Mouse (Mus musculus) kidney, adult 2 months (tissue): ENCODE measurements at regions not wholly inside any gene's neighbourhood (a gene's known extent, or its start where the extent isn't known, plus 50 kb on each side); places are given as distances from the start of the nearest gene placed in this dataset.

ENCODE experiments used
- CTCF ChIP-seq: fragments of 200-500 bp; conservative IDR thresholded peaks from 2 replicates; pipeline ENCODE4 v1.5.1; 2011; ENCODE audit warnings: low read depth, mild to moderate bottlenecking, control low read depth, low read length, moderate library complexity, mixed read lengths; ENCODE audit not compliant: insufficient read depth, insufficient read length
- POLR2A ChIP-seq: fragments of 200-500 bp; IDR thresholded peaks from one replicate; pipeline ENCODE4 v1.6.1; 2011; ENCODE audit warnings: low read depth, low read length, control low read depth

- no peak for TF ChIP-seq CTCF
- TF ChIP-seq POLR2A: no peak
These were observed 1948.3 kb downstream of the 9330182O14Rik start for GRCm38 (mm10) chr15:42082436-42082835.
